Mouse (Mus musculus) CD4-positive, CD25-positive, alpha-beta regulatory T cell, adult 4 months (primary cell): ENCODE measurements around the gene Agfg2. TPM values are rescaled to one million over a fixed set of nuclear protein-coding genes. Genes with fewer than 3 reads are reported as not detected.

ENCODE experiments used
- ATAC-seq: one replicate; pipeline ENCODE4 v1.8.0; 2017
- polyA plus RNA-seq, 2 experiments: library from polyadenylated mRNA; unstranded; fragments of 100-300 nt; shearing (Covaris generic); gene quantifications; one replicate each; pipeline ENCODE4 v1.2.1; 2017

The Agfg2 gene
- polyA plus RNA-seq, 2 experiments from 2014 or later: 14.3 to 15.7 TPM

DNA sequence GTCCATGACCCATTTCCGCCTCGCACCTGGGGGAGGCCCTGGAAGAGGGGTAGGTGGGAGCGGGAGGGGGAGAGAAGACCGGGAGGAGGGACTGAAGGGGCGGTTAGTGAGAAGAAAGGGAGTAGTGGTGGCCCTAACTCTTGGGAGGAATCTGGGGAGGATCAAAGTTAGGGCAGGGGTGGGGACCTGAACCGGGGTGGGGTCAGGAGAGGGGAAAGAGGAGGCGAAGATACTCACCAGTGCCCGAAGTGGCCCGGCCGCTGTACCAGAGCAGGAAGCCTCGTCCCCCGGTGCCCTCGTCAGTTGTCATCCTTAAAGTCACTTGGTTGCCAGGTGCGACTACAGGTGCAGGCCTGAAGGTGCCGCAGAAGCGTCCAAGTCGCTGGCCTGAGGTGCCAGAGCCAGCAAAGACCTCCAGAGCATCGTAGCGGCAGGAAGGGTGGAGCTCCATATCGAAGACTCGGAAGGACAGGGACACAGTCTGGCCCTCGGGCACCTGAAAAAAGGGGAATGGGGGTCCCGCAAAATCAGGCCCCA lies 75.8 kb downstream of the Agfg2 start:
- no peak for ATAC-seq

GRCm38 (mm10) chr5:137607860-137608653 lies 76.5 kb downstream of the Agfg2 start:
- no peak for ATAC-seq

DNA sequence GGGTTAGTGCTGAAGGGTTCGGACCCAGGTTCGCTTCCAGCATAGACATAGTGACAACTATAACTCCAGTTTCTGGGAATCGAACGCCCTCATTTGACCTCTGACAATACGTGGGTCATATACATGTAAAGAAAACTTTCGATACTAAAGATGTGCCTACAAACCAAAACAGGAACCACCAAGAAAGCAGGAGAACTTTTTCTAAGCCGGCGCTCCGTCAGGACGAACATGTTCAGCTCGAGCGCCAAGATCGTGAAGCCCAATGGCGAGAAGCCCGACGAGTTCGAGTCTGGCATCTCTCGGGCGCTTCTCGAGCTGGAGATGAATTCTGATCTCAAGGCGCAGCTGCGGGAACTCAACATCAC lies 83.2 kb downstream of the Agfg2 start:
- ATAC-seq: no peak

DNA sequence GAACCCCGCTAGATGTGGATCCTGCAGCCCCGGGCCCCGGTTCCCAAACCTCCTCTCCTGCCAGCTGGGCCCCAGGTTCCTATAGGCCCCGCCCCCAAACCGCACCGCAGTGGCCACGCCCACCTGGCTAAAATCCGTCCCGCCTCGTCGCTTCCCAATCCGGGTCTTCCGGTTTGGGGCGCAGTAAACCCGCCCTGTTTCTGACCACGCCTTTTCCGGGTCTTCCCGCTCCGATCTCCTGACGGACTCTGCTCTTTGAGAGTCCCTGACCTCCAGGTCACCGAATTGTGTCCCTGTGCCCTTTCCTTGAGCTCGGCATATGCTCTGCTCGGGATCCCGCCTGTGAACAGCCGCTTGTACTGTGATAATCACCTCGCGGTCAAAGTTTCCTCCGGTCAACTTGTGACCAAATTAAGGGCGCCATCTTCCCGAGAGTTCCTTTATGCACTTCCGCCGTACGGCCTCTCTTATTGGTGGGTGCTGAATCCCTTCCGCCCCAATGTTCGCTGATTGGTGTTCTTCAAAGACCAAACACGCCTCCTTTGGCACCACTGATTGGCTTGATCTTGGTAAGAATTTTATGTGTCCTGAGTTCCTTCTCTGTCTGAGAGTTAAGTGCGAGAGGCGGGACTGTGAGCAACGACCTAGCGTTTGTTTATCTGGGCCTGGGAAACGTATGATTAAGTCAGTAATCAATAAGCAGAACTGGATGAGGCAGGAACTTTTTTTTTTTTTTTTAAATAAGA lies 83.7 kb downstream of the Agfg2 start, which contains the start of gene Mospd3:
TSS of gene Mospd3 (minus strand) at position 440 of the 746 bp plus-strand sequence.
- peak; percentile 90 for ATAC-seq

Other genes with a start within 250 kb of the Agfg2 start
- gene Zan, start 207.7 kb downstream of the Agfg2 start, polyA plus RNA-seq: under 1 TPM; 0.27 to 0.39 TPM
- 10 to 100 TPM; 44.2 to 57.4 TPM for gene Pop7, start 182.2 kb downstream of the Agfg2 start, polyA plus RNA-seq
- gene Gigyf1, start 166.2 kb downstream of the Agfg2 start, polyA plus RNA-seq: 10 to 100 TPM; 35.6 to 36.1 TPM
- not detected for gene Epo, start 151.5 kb downstream of the Agfg2 start, polyA plus RNA-seq
- gene Gnb2, start 151.2 kb downstream of the Agfg2 start, polyA plus RNA-seq: 10 to 100 TPM; 36.8 to 66.7 TPM
- not detected for gene Actl6b, start 131.2 kb downstream of the Agfg2 start, polyA plus RNA-seq
- 1 to 10 TPM in 1 of 2 experiments, not detected in 1; 1.6 TPM for gene Tfr2, start 114.9 kb downstream of the Agfg2 start, polyA plus RNA-seq
- 10 to 100 TPM; 27.3 to 28.8 TPM for gene Mospd3, start 83.7 kb downstream of the Agfg2 start, polyA plus RNA-seq
- 1 to 10 TPM in 1 of 2 experiments, not detected in 1; 1.4 TPM for gene Pcolce, start 70.9 kb downstream of the Agfg2 start, polyA plus RNA-seq
- under 1 TPM; 0.46 to 0.49 TPM for gene Fbxo24, start 55.7 kb downstream of the Agfg2 start, polyA plus RNA-seq
- 10 to 100 TPM; 46.5 to 81.2 TPM for gene Lrch4, start 55.6 kb downstream of the Agfg2 start, polyA plus RNA-seq
- gene Gm20605, start 55.6 kb downstream of the Agfg2 start, polyA plus RNA-seq: 10 to 100 TPM; 11.5 to 15.5 TPM
- gene Sap25, start 43.4 kb downstream of the Agfg2 start, polyA plus RNA-seq: 10 to 100 TPM; 43.0 to 46.6 TPM
- gene Irs3, start 39.0 kb downstream of the Agfg2 start, polyA plus RNA-seq: not detected
- gene Nyap1, start 56.9 kb upstream of the Agfg2 start, polyA plus RNA-seq: under 1 TPM in 1 of 2 experiments, not detected in 1; 0.11 TPM
- gene Tsc22d4, start 61.0 kb upstream of the Agfg2 start, polyA plus RNA-seq: 10 to 100 TPM; 49.6 to 62.4 TPM
- 1 to 10 TPM; 6.9 to 7.0 TPM for gene Ppp1r35, start 94.1 kb upstream of the Agfg2 start, polyA plus RNA-seq
- gene Mepce, start 102.9 kb upstream of the Agfg2 start, polyA plus RNA-seq: 10 to 100 TPM; 27.5 to 32.3 TPM
- gene Zcwpw1, start 103.1 kb upstream of the Agfg2 start, polyA plus RNA-seq: 10 to 100 TPM; 15.2 to 24.8 TPM
- gene Pilra, start 151.6 kb upstream of the Agfg2 start, polyA plus RNA-seq: under 1 TPM in 1 of 2 experiments, not detected in 1; 0.51 TPM
- under 1 TPM in 1 of 2 experiments, not detected in 1; 0.58 TPM for gene Pilrb1, start 173.4 kb upstream of the Agfg2 start, polyA plus RNA-seq
- gene Pilrb2, start 187.1 kb upstream of the Agfg2 start, polyA plus RNA-seq: 1 to 10 TPM in 1 of 2 experiments, not detected in 1; 1.9 TPM
- gene Cyp3a13, start 236.9 kb upstream of the Agfg2 start, polyA plus RNA-seq: not detected